Mouse (Mus musculus): ENCODE results near the gene Tmem151a. TPM values are rescaled to one million over a fixed set of nuclear protein-coding genes. Genes with fewer than 3 reads are reported as not detected.
A peak's percentile ranks its signal among the peaks of the same experiment; 100 is the strongest.

The Tmem151a gene
- polyA plus RNA-seq, 1 experiment = 102 TPM

- Histone ChIP-seq H3K4me1 (ENCODE audit: control insufficient read depth, insufficient read depth, low read length) (0 out of 2 replicates have a peak, but pooled peaks cover 2% of the 10 kb centered on the region), H3K4me3 (replicated peaks; ENCODE audit: insufficient read depth, low read depth, low read length) (no peak overlapping the region), H3K27me3 (ENCODE audit: control insufficient read depth, insufficient read depth, low read length) (no peaks in the 10 kb centered on the region), H3K27ac (ENCODE audit: insufficient read depth, low read length) (no peak overlapping the region)
- no peak for DNase-seq
- no peak for TF ChIP-seq CTCF (IDR thresholded peaks at IDR 0.05; ENCODE audit: borderline replicate concordance, insufficient read depth, low read depth, low read length)
- no peak for TF ChIP-seq POLR2A (IDR thresholded peaks at IDR 0.05; ENCODE audit: borderline replicate concordance, insufficient read depth, low read length)
- WGBS = 90% methylated on average over 6 of the region's 6 CpGs
Observed at GRCm38 (mm10) chr19:5062446-5062845, 22.9 kb downstream of the Tmem151a start.

- WGBS = 84% methylated on average over 5 of the region's 5 CpGs
- Histone ChIP-seq H3K27ac (ENCODE audit: insufficient read depth, low read length) (no peak overlapping the region), H3K27me3 (ENCODE audit: control insufficient read depth, insufficient read depth, low read length) (no peaks in the 10 kb centered on the region), H3K4me3 (replicated peaks; ENCODE audit: insufficient read depth, low read depth, low read length) (no peak overlapping the region), H3K4me1 (ENCODE audit: control insufficient read depth, insufficient read depth, low read length) (no peaks in the 10 kb centered on the region)
- TF ChIP-seq CTCF (IDR thresholded peaks at IDR 0.05; ENCODE audit: borderline replicate concordance, insufficient read depth, low read depth, low read length) = no peak
- no peak for TF ChIP-seq POLR2A (IDR thresholded peaks at IDR 0.05; ENCODE audit: borderline replicate concordance, insufficient read depth, low read length)
- no peak for DNase-seq
Observed at GRCm38 (mm10) chr19:5062041-5062440, 23.3 kb downstream of the Tmem151a start.

- H3K27ac ChIP-seq (ENCODE audit: insufficient read depth, low read length) = no peak overlapping the region
- 47% methylated on average over 5 of the region's 5 CpGs for WGBS
- DNase-seq = no peak
- no peaks in the 10 kb centered on the region for H3K4me1 ChIP-seq (ENCODE audit: control insufficient read depth, insufficient read depth, low read length)
- H3K27me3 ChIP-seq (ENCODE audit: control insufficient read depth, insufficient read depth, low read length) = no peaks in the 10 kb centered on the region
- H3K4me3 ChIP-seq (replicated peaks; ENCODE audit: insufficient read depth, low read depth, low read length) = no peak overlapping the region
- no peak for TF ChIP-seq CTCF (IDR thresholded peaks at IDR 0.05; ENCODE audit: borderline replicate concordance, insufficient read depth, low read depth, low read length)
- TF ChIP-seq POLR2A (IDR thresholded peaks at IDR 0.05; ENCODE audit: borderline replicate concordance, insufficient read depth, low read length) = no peak
Observed at GRCm38 (mm10) chr19:5060365-5061330, 24.7 kb downstream of the Tmem151a start.

- Histone ChIP-seq H3K4me1 (ENCODE audit: control insufficient read depth, insufficient read depth, low read length) (no peaks in the 10 kb centered on the region), H3K27ac (ENCODE audit: insufficient read depth, low read length) (no peak overlapping the region), H3K4me3 (replicated peaks; ENCODE audit: insufficient read depth, low read depth, low read length) (no peak overlapping the region), H3K27me3 (ENCODE audit: control insufficient read depth, insufficient read depth, low read length) (no peaks in the 10 kb centered on the region)
- no peak for DNase-seq
- TF ChIP-seq CTCF (IDR thresholded peaks at IDR 0.05; ENCODE audit: borderline replicate concordance, insufficient read depth, low read depth, low read length) (no peak), POLR2A (IDR thresholded peaks at IDR 0.05; ENCODE audit: borderline replicate concordance, insufficient read depth, low read length) (no peak)
- WGBS = 32% methylated on average over 10 of the region's 10 CpGs
Observed at GRCm38 (mm10) chr19:5058801-5059771, 26.2 kb downstream of the Tmem151a start.

GRCm38 (mm10) chr19:5057876-5058775, 27.2 kb downstream of the Tmem151a start:
- peaks cover 6% of the 10 kb centered on the region for H3K4me1 ChIP-seq (ENCODE audit: control insufficient read depth, insufficient read depth, low read length)
- TF ChIP-seq CTCF (IDR thresholded peaks at IDR 0.05; ENCODE audit: borderline replicate concordance, insufficient read depth, low read depth, low read length) = no peak
- no peak for TF ChIP-seq POLR2A (IDR thresholded peaks at IDR 0.05; ENCODE audit: borderline replicate concordance, insufficient read depth, low read length)
- no peak overlapping the region for H3K4me3 ChIP-seq (replicated peaks; ENCODE audit: insufficient read depth, low read depth, low read length)
- H3K27me3 ChIP-seq (ENCODE audit: control insufficient read depth, insufficient read depth, low read length) = no peaks in the 10 kb centered on the region
- DNase-seq = no peak
- WGBS = 43% methylated on average over 16 of the region's 16 CpGs
- H3K27ac ChIP-seq (ENCODE audit: insufficient read depth, low read length) = no peak overlapping the region

GRCm38 (mm10) chr19:5056251-5056650, 29.1 kb downstream of the Tmem151a start:
- no peaks in the 10 kb centered on the region for H3K27me3 ChIP-seq (ENCODE audit: control insufficient read depth, insufficient read depth, low read length)
- no peak overlapping the region for H3K4me3 ChIP-seq (replicated peaks; ENCODE audit: insufficient read depth, low read depth, low read length)
- no peak for DNase-seq
- no peak overlapping the region for H3K27ac ChIP-seq (ENCODE audit: insufficient read depth, low read length)
- TF ChIP-seq CTCF (IDR thresholded peaks at IDR 0.05; ENCODE audit: borderline replicate concordance, insufficient read depth, low read depth, low read length) = peak; percentile 58
- no peak for TF ChIP-seq POLR2A (IDR thresholded peaks at IDR 0.05; ENCODE audit: borderline replicate concordance, insufficient read depth, low read length)
- peaks cover 21% of the 10 kb centered on the region for H3K4me1 ChIP-seq (ENCODE audit: control insufficient read depth, insufficient read depth, low read length)
- 25% methylated on average over 6 of the region's 6 CpGs for WGBS

- 36% methylated on average over 9 of the region's 9 CpGs for WGBS
- Histone ChIP-seq H3K4me1 (ENCODE audit: control insufficient read depth, insufficient read depth, low read length) (peaks cover 34% of the 10 kb centered on the region), H3K4me3 (replicated peaks; ENCODE audit: insufficient read depth, low read depth, low read length) (no peak overlapping the region), H3K27me3 (ENCODE audit: control insufficient read depth, insufficient read depth, low read length) (no peaks in the 10 kb centered on the region), H3K27ac (ENCODE audit: insufficient read depth, low read length) (no peak overlapping the region)
- TF ChIP-seq POLR2A (IDR thresholded peaks at IDR 0.05; ENCODE audit: borderline replicate concordance, insufficient read depth, low read length) = no peak
- peak; percentile 60 for TF ChIP-seq CTCF (IDR thresholded peaks at IDR 0.05; ENCODE audit: borderline replicate concordance, insufficient read depth, low read depth, low read length)
- peak; percentile 69 to 70 for DNase-seq
Observed at GRCm38 (mm10) chr19:5053909-5054308, 31.4 kb downstream of the Tmem151a start.
